Mouse (Mus musculus): ENCODE measurements around the gene Zfp867. TPM values are rescaled to one million over a fixed set of nuclear protein-coding genes. Genes with fewer than 3 reads are reported as not detected.

The Zfp867 gene
- polyA plus RNA-seq, 1 experiment from 2014 or later = 7.9 TPM

DNA sequence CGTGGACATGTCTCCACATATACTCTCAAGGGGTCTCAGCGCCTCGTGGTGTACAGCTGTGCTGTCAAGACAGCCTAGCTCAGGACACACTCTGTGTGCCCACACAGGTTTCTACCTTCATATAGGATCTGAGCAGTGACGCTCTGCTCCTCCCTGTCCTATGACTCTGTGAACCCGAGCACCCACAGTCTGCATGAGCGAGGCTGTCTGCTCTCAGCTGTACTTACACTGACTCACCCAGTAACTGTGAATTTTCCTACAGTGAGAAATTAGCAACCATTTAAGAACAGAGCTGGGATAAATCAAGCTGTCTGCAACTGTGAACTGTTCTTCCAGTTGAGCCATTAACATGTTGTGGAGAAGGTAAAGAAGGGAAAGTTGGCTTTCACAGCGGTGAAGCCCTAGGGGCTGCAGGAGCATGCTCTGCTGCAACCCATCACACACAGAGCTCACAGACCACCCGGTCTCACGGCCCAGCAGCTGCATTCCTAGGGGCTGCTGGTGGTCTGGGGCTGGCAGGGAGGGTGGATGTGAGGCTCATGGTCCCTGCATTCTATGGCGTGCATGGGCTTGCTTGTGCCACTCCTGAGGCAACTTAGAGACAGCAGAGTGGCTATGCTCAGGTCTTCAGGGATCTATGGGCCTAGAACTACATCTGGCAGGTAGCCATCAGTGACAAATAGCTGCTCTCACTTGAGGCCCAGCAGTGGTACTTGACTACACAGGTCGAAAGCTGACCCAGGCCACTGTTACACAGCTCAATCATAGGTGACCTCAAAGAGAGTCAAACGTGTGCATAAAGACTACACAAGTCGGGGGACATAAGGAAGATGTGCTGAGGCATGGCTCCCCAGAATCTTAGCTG, 59.0 kb downstream of the Zfp867 start:
- no peaks in the 10 kb centered on the region for H3K27me3 ChIP-seq (ENCODE audit: low read depth, poor library complexity, severe bottlenecking)
- H3K9me3 ChIP-seq (replicated peaks) = no peaks in the 10 kb centered on the region
- 79% methylated on average over 13 of the region's 13 CpGs for WGBS
- H3K4me1 ChIP-seq = peaks cover 6% of the 10 kb centered on the region
- H3K27ac ChIP-seq = no peak overlapping the region
- H3K4me3 ChIP-seq = no peak overlapping the region
- peaks cover 62% of the 10 kb centered on the region for H3K36me3 ChIP-seq
- DNase-seq (ENCODE audit: low spot score) = no peak

- no peaks in the 10 kb centered on the region for H3K9me3 ChIP-seq (replicated peaks)
- H3K27ac ChIP-seq = no peak overlapping the region
- peaks cover 6% of the 10 kb centered on the region for H3K4me1 ChIP-seq
- H3K36me3 ChIP-seq = peaks cover 69% of the 10 kb centered on the region
- H3K27me3 ChIP-seq (ENCODE audit: low read depth, poor library complexity, severe bottlenecking) = no peaks in the 10 kb centered on the region
- 86% methylated on average over 6 of the region's 6 CpGs for WGBS
- no peak overlapping the region for H3K4me3 ChIP-seq
- no peak for DNase-seq (ENCODE audit: low spot score)
These were observed 60.2 kb downstream of the Zfp867 start for GRCm38 (mm10) chr11:59412058-59412457.

Other genes with a start within 250 kb of the Zfp867 start
- gene Arf1, start 244.2 kb downstream of the Zfp867 start, polyA plus RNA-seq (2016; fragmentation: Nextera tagmentation; extraction: Ambion mirVana) = 648 and 692 TPM in 2 replicates
- 0.14 and 0.53 TPM in 2 replicates for gene Wnt3a, start 181.7 kb downstream of the Zfp867 start, polyA plus RNA-seq (2016; fragmentation: Nextera tagmentation; extraction: Ambion mirVana)
- 1.2 and 1.8 TPM in 2 replicates for gene Wnt9a, start 165.5 kb downstream of the Zfp867 start, polyA plus RNA-seq (2016; fragmentation: Nextera tagmentation; extraction: Ambion mirVana)
- not detected in 2 replicates for gene Prss38, start 96.8 kb downstream of the Zfp867 start, polyA plus RNA-seq (2016; fragmentation: Nextera tagmentation; extraction: Ambion mirVana)
- 16.8 and 21.8 TPM in 2 replicates for gene Jmjd4, start 22.4 kb downstream of the Zfp867 start, polyA plus RNA-seq (2016; fragmentation: Nextera tagmentation; extraction: Ambion mirVana)
- gene Snap47, start 21.3 kb downstream of the Zfp867 start, polyA plus RNA-seq (2016; fragmentation: Nextera tagmentation; extraction: Ambion mirVana) = 106 and 122 TPM in 2 replicates
- 45.2 and 46.1 TPM in 2 replicates for gene Zkscan17, start 54.3 kb upstream of the Zfp867 start, polyA plus RNA-seq (2016; fragmentation: Nextera tagmentation; extraction: Ambion mirVana)
- not detected in 2 replicates for gene Nlrp3, start 69.1 kb upstream of the Zfp867 start, polyA plus RNA-seq (2016; fragmentation: Nextera tagmentation; extraction: Ambion mirVana)
- gene Olfr222, start 103.8 kb upstream of the Zfp867 start, polyA plus RNA-seq (2016; fragmentation: Nextera tagmentation; extraction: Ambion mirVana) = not detected in 2 replicates
- not detected in 2 replicates for gene Olfr223, start 120.8 kb upstream of the Zfp867 start, polyA plus RNA-seq (2016; fragmentation: Nextera tagmentation; extraction: Ambion mirVana)
- 52.3 and 62.9 TPM in 2 replicates for gene Mprip, start 188.8 kb upstream of the Zfp867 start, polyA plus RNA-seq (2016; fragmentation: Nextera tagmentation; extraction: Ambion mirVana)

All from limb, embryonic 10.5 days (tissue).